Mouse (Mus musculus): ENCODE results near the gene Mdc1.

Gene Mdc1

GRCm38 (mm10) chr17:35822964-35823937 lies 18.1 kb upstream of the Mdc1 start, which contains the start of gene Flot1:
TSS of gene Flot1 (plus strand) at chr17:35823230.
- DNase-seq: peak; percentile 86

- no peak for DNase-seq
These were observed 16.9 kb upstream of the Mdc1 start for GRCm38 (mm10) chr17:35824402-35824801.

DNA sequence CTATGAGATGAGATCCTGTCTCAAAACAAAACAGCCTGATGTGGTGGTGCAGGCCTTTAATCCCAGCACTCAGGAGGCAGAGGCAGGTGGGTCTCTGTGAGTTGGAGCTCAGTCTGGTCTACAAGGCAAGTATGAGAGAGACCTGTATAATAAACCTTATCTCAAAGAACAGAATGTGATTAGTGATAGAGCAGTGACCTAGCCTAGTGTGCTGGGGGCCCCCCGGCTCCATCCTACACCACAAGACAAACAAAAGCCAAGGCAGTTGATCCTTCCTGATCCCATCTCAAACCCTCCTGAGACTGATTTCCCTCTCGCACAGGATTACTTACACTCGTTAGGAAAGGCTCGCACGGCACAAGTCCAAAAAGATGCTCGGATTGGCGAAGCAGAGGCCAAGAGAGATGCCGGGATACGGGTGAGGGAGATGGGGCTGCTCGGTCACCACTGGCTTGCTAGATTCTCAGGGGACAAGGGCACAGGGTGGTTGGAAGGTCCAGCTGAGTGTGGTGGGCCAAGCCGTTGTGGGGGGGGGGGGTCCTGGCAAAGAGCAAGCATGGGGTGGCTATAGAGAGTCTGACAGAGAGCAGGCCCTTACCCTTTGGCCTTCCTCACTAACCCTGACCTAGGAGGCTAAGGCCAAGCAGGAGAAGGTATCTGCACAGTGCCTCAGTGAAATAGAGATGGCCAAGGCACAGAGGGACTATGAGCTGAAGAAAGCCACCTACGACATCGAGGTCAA lies 16.0 kb upstream of the Mdc1 start:
- DNase-seq: no peak

GRCm38 (mm10) chr17:35829737-35830136 lies 11.6 kb upstream of the Mdc1 start:
- DNase-seq: peak; percentile 95

DNA sequence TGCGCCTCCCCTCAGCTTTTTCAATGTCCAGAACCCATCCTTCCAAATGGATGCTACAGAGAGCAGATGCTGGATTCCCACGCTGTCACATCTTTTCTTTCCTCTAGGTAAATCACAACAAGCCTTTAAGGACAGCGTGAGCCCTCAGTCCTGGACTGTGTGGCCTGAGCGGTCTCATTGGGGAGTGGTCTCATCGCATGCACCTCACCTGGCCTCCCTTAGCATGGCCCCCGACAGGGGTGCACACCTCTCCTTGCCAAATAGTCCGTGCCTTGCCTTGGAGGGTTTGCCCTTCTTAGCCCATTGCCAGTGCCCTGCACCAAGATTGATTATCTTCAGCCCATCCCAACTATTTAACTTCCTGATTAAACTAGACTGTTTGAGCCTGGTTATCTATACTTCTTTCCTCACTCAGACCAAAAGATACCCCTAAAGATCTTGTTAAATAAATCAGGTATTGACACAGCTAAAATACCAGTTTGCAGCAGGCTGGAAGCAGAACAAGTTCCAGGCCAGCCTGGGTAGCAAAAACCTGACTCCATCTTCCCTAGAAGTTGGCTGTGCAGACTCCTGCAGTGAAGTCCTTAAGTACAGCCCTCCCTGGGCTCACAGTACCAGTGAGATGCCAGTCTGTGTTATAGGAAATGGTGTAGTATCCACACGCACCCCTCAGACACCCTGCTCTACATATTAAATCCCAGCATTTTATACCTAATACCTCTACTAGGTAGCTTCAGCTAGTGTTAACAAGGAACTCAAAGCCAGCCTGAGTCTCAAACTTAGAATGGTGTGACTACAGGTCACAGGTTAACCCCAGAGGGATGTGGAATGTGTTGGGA lies 8.7 kb upstream of the Mdc1 start:
- DNase-seq: no peak

GRCm38 (mm10) chr17:35833239-35833751 lies 8.0 kb upstream of the Mdc1 start:
- no peak for DNase-seq

DNA sequence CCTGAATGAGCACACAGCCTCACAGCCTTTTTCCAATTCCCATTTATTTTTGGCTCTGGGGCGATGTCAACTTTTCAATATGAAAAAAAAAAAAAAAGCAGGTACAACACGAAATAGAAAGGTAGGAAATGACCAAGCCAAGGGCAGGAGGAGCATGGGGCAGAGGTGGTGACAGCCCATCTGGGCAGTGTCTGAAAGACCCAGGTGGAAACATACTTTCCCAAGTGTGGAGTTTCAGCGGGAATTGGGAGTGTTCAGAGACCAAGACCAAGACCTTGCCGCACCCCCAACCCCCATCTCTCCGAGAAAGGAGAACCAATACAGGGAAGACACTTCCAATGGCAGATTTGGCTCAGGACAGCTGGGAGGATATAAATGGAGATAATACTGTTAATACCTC lies 7.4 kb upstream of the Mdc1 start:
- no peak for DNase-seq

GRCm38 (mm10) chr17:35834696-35835422 lies 6.5 kb upstream of the Mdc1 start:
- DNase-seq: no peak

DNA sequence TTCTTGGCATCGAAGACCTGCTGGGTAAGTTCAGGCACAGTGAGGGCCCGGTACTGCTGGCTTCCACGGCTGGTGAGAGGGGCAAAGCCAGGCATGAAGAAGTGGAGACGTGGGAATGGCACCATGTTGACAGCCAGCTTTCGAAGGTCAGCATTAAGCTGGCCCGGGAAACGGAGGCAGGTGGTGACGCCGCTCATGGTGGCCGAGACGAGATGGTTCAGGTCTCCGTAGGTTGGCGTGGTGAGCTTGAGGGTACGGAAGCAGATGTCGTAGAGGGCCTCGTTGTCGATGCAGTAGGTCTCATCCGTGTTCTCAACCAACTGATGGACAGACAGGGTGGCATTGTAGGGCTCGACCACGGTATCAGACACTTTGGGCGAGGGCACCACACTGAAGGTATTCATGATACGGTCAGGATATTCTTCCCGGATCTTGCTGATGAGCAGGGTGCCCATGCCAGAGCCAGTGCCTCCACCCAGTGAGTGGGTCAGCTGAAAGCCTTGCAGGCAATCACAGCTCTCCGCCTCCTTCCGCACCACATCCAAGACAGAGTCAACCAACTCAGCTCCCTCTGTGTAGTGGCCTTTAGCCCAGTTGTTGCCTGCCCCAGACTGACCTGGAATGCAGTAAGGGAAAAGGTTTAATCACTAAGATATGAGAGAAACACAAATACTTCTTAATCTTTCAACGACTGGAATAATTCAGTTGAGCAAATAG lies 5.7 kb upstream of the Mdc1 start:
- no peak for DNase-seq

- DNase-seq: peak; percentile 86
These were observed 4.9 kb upstream of the Mdc1 start for GRCm38 (mm10) chr17:35836178-35836965.

DNA sequence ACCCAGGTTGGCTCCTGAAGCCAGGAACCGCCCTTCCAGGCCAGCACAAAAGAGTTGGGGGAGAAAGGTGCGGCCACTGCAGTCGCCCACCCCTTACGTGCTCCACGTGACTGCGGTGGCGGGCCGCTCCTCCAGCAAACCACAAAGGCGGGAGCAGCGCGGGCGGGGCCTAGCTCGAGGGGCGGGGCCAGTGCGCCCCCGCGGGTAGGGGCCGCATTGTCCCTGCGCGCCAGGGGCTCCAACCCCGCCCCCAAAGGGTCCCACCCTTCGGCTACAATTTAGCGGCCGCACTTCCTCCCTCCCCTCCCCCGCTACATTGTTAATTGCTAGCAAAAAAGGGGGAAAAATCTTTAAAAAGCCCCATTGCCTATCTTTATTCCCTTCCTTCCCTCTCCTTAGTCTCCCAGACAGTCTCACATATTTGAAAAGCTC lies 4.3 kb upstream of the Mdc1 start:
- peak; percentile 98 for DNase-seq

DNA sequence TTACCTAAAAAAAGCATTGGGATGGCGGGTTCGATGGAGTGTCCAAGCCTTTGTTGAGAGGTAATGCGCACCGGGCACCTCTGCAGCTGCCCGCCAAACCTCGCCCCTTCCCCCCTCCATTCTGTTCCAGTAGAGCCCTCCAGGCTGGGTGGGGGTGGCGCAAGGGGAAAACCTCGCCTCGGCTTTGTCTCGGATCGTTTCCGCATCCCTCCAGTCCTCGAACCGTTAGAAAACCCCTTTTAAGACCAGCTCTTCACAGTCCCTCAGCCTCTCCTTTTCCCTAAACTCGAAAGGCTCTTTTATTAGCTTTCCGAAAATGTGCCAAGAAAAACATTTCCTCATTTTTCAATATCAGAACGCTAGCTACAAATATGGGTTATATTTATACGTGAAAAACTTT lies 3.8 kb upstream of the Mdc1 start:
- DNase-seq: peak; percentile 87

- DNase-seq: peak; percentile 98
These were observed 3.2 kb upstream of the Mdc1 start, which contains the start of gene Tubb5 for GRCm38 (mm10) chr17:35838122-35838544. TSS of gene Tubb5 (minus strand) at chr17:35838306.

DNA sequence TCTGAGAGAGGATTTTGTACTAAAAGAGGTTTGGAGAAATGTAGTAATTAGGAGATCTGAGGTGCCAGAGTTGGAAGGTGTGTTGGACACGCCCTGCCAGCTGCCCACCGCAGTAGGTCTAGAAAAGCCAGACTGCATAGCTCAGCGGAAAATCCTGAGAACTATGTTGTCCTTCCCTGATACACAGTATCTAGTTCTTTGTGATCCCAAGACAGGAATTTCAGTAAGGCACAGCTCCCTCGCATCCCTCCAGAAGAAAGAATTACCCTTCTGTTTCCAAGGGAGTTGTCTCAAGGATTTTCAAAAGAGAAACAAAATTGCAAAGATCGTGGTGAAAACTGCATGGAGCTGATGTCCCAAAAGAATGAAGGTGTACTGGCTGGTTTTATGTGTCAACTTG lies 2.7 kb upstream of the Mdc1 start:
- peak; percentile 41 for DNase-seq

- DNase-seq: peak; percentile 34
These were observed 2.3 kb upstream of the Mdc1 start for GRCm38 (mm10) chr17:35839002-35839401.

DNA sequence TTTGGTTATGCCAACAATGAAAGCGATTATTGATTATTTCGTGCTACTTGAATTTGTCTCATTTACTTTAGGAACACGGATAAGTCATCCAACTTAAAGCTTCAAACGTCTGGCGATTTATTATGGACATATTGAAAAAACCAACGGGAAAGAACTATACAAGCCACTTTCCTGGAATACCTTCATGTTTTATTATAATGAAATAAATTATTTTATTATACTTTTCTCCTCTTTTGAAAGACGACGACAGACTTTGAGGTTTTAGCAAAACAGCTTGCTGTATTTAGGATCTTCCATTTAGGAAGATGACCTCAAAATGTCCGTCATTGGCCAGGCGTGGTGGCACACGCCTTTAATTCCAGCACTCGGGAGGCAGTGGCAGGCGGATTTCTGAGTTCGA lies 754 bp upstream of the Mdc1 start:
- no peak for DNase-seq

DNA sequence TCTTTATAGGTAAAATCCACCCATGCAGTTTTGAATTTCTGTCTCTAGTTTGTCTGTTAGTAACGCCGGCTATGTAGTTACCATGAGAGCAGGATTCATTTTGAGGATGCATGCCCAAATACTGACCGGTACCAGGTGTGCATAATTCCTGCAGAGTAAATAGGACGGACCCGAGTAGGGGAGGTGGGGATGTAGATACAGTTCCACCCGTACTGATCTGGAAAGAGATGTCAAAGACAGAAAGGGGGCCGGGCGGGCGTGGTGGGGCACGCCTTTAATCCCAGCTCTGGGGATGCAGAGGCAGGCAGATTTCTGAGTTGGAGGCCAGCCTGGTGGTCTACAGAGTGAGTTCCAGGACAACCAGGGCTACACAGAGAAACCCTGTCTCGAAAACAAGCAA lies 691 bp downstream of the Mdc1 start:
- DNase-seq: peak; percentile 37

- no peak for DNase-seq
These were observed 2.2 kb downstream of the Mdc1 start for GRCm38 (mm10) chr17:35843514-35843913.

DNA sequence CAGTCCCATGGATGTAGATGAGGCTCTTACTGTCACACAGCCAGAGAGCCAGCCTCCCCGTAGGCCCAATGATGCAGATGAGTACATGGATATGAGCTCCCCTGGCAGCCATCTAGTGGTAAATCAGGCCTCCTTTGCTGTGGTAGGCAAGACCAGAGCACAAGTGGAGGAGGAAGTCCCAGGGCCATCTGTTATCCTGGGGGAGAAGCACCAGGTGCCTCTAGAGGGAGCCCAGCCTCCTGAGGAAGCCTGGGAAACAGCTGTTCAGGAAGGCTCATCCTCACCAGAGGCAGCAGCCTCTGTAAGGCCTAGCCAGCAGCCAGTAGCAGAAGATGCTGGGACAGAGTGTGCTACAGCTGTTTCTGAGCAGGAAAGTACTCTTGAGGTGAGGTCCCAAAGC lies 6.8 kb downstream of the Mdc1 start:
- no peak for DNase-seq

- DNase-seq: no peak
These were observed 9.7 kb downstream of the Mdc1 start for GRCm38 (mm10) chr17:35850974-35851373.
